Mouse (Mus musculus): ENCODE measurements at regions not wholly inside any gene's neighbourhood (a gene's known extent, or its start where the extent isn't known, plus 50 kb on each side); places are given as distances from the start of the nearest gene placed in this dataset.

- no peak for DNase-seq (ENCODE audit: low spot score)
These were observed 846.6 kb downstream of the Adgrl2 start for GRCm38 (mm10) chr3:148143776-148144175.

- no peak for DNase-seq (ENCODE audit: low spot score)
These were observed 853.5 kb downstream of the Adgrl2 start for GRCm38 (mm10) chr3:148136791-148137251.

GRCm38 (mm10) chr3:148134646-148135045 lies 855.7 kb downstream of the Adgrl2 start:
- DNase-seq (ENCODE audit: low spot score) = no peak

GRCm38 (mm10) chr3:148115576-148115975 lies 874.8 kb downstream of the Adgrl2 start:
- no peak for DNase-seq (ENCODE audit: low spot score)

GRCm38 (mm10) chr3:148112204-148112603 lies 878.2 kb downstream of the Adgrl2 start:
- DNase-seq (ENCODE audit: low spot score) = no peak

GRCm38 (mm10) chr3:148107031-148107430 lies 883.3 kb downstream of the Adgrl2 start:
- no peak for DNase-seq (ENCODE audit: low spot score)

- no peak for DNase-seq (ENCODE audit: low spot score)
These were observed 896.4 kb downstream of the Adgrl2 start for GRCm38 (mm10) chr3:148093930-148094329.

GRCm38 (mm10) chr3:148075841-148076240 lies 914.5 kb downstream of the Adgrl2 start:
- no peak for DNase-seq (ENCODE audit: low spot score)

GRCm38 (mm10) chr3:148066701-148067100 lies 923.7 kb downstream of the Adgrl2 start:
- no peak for DNase-seq (ENCODE audit: low spot score)

GRCm38 (mm10) chr3:148056074-148056473 lies 934.3 kb downstream of the Adgrl2 start:
- DNase-seq (ENCODE audit: low spot score) = no peak

GRCm38 (mm10) chr3:148052516-148052915 lies 937.8 kb downstream of the Adgrl2 start:
- no peak for DNase-seq (ENCODE audit: low spot score)

GRCm38 (mm10) chr3:148048247-148048646 lies 942.1 kb downstream of the Adgrl2 start:
- DNase-seq (ENCODE audit: low spot score) = no peak

GRCm38 (mm10) chr3:148032532-148032931 lies 957.8 kb downstream of the Adgrl2 start:
- no peak for DNase-seq (ENCODE audit: low spot score)

- no peak for DNase-seq (ENCODE audit: low spot score)
These were observed 984.5 kb downstream of the Adgrl2 start for GRCm38 (mm10) chr3:148005831-148006230.

GRCm38 (mm10) chr3:148004006-148004405 lies 986.3 kb downstream of the Adgrl2 start:
- no peak for DNase-seq (ENCODE audit: low spot score)

GRCm38 (mm10) chr3:147999330-147999953 lies 990.9 kb downstream of the Adgrl2 start:
- DNase-seq (ENCODE audit: low spot score) = no peak

GRCm38 (mm10) chr3:147991738-147992137 lies 998.6 kb downstream of the Adgrl2 start:
- no peak for DNase-seq (ENCODE audit: low spot score)

GRCm38 (mm10) chr3:147990831-147991230 lies 999.5 kb downstream of the Adgrl2 start:
- no peak for DNase-seq (ENCODE audit: low spot score)

- DNase-seq (ENCODE audit: low spot score) = no peak
These were observed 1007.5 kb downstream of the Adgrl2 start for GRCm38 (mm10) chr3:147982831-147983230.

- no peak for DNase-seq (ENCODE audit: low spot score)
These were observed 1008.7 kb downstream of the Adgrl2 start for GRCm38 (mm10) chr3:147981621-147982020.

- no peak for DNase-seq (ENCODE audit: low spot score)
These were observed 1013.8 kb downstream of the Adgrl2 start for GRCm38 (mm10) chr3:147976579-147976978.

GRCm38 (mm10) chr3:147976069-147976468 lies 1014.3 kb downstream of the Adgrl2 start:
- DNase-seq (ENCODE audit: low spot score) = no peak

- no peak for DNase-seq (ENCODE audit: low spot score)
These were observed 1014.9 kb downstream of the Adgrl2 start for GRCm38 (mm10) chr3:147975500-147975899.

- no peak for DNase-seq (ENCODE audit: low spot score)
These were observed 1015.8 kb downstream of the Adgrl2 start for GRCm38 (mm10) chr3:147974515-147974914.

All from layer of hippocampus, adult 11-12 months (tissue).